Mouse (Mus musculus): ENCODE measurements around the gene Cst9.

The Cst9 gene

DNA sequence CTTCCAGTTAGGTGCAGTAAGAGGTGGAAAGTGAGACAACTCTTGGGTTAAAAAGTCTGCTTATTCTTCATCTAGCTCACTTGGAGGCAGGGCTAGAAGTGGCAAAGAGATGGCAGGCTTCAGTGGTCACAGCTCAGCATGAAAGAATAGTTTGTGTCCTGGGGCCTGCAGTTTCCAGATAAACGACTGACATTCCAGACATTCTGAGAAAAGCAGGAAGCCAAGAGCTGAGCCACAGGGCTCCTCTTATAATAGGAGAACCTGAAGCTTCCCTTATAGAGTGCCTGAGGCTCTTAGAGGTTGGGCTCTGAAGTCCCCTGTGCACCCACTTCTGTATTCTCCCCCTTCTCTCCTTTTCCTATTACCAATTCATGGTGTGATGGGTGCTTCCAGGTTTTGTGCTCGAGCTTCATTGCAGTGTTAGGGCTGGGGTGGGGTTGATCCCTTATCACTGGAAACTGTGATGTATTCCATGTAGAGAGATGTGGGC, 43.7 kb downstream of the Cst9 start:
- DNase-seq = no peak

DNA sequence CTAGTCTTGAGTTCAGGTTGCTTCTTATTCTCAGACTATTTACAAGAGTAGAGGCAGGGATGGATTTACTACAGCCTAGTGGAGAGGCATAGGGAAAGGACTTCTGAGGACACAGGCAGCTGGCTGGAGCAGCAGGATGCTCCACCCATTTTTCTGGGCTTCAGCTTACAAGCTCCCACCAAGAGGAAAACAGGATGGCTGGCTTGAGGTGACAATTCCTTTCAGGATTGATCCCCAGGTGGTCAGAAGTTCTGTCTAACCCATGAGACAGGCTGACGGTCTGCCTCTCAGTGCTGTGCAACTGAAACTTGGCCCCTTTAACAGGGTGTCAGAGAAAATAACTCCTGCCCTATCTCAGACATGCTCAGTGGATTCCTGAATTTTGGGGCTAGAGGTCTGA, 44.3 kb downstream of the Cst9 start:
- no peak for DNase-seq

DNA sequence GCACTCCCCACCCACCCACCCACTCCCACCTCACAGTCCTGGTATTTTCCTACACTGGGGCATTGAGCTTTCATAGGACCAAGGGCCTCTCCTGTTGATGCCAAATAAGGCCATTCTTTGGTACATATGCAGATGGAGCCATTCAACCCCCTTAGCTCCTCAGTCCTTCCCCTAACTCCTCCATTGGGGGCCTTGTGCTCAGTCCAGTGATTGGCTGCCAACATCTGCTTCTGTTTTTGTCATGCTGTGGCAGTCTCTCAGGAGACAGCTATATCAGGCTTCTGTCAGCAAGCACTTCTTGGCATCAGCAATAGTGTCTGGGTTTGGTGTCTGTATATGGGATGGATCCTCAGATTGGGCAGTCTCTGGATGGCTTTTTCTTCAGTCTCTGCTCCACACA, 49.8 kb downstream of the Cst9 start:
- no peak for DNase-seq

All from right cerebral cortex, adult 18-20 months (tissue).